Mouse (Mus musculus): Measurements from ENCODE around the gene Fam166b. TPM values are rescaled to one million over a fixed set of nuclear protein-coding genes. Genes with fewer than 3 reads are reported as not detected.

Fam166b gene
- polyA plus RNA-seq, 1 experiment from 2014 or later = not detected

- peaks cover 74% of the 10 kb centered on the region for H3K27me3 ChIP-seq
Measured at GRCm38 (mm10) chr4:43428180-43428861, 613 bp downstream of the Fam166b start.

GRCm38 (mm10) chr4:43427501-43428179 lies 1.3 kb downstream of the Fam166b start:
- Histone ChIP-seq H3K27ac (no peak overlapping the region), H3K9ac (no peak overlapping the region), H3K27me3 (peaks cover 79% of the 10 kb centered on the region), H3K36me3 (0 out of 2 replicates have a peak, but pooled peaks cover 4% of the 10 kb centered on the region), H3K4me2 (no peak overlapping the region), H3K9me3 (replicated peaks) (no peaks in the 10 kb centered on the region), H3K4me3 (replicated peaks) (no peak overlapping the region), H3K4me1 (replicated peaks) (peaks cover 16% of the 10 kb centered on the region)
- DNase-seq = no peak
- WGBS (ENCODE audit: insufficient replicate concordance) = 13% methylated on average over 23 of the region's 23 CpGs
- ATAC-seq (ENCODE audit: low read depth) = no peak

More at GRCm38 (mm10) chr4:43428180-43428861, 613 bp downstream of the Fam166b start:
- ATAC-seq (ENCODE audit: low read depth) (0 out of 2 replicates have a peak, but pooled peaks have one; percentile 17), DNase-seq (no peak)
- no peaks in the 10 kb centered on the region for H3K9me3 ChIP-seq (replicated peaks)
- H3K4me1 ChIP-seq (replicated peaks) = peaks cover 16% of the 10 kb centered on the region
- H3K36me3 ChIP-seq = no peaks in the 10 kb centered on the region
- H3K27ac ChIP-seq = no peak overlapping the region
- no peak overlapping the region for H3K4me3 ChIP-seq (replicated peaks)
- WGBS (ENCODE audit: insufficient replicate concordance) = 24% methylated on average over 16 of the region's 16 CpGs
- H3K4me2 ChIP-seq = no peak overlapping the region
- H3K9ac ChIP-seq = no peak overlapping the region

GRCm38 (mm10) chr4:43426487-43426886 lies 2.4 kb downstream of the Fam166b start:
- 44% methylated on average over 10 of the region's 10 CpGs for WGBS (ENCODE audit: insufficient replicate concordance)

GRCm38 (mm10) chr4:43425648-43426380 lies 3.1 kb downstream of the Fam166b start:
- Histone ChIP-seq H3K4me2 (peak overlapping the region; percentile 50), H3K9me3 (replicated peaks) (no peaks in the 10 kb centered on the region), H3K27me3 (peaks cover 86% of the 10 kb centered on the region), H3K4me1 (replicated peaks) (peaks cover 18% of the 10 kb centered on the region), H3K27ac (no peak overlapping the region), H3K36me3 (0 out of 2 replicates have a peak, but pooled peaks cover 7% of the 10 kb centered on the region), H3K4me3 (replicated peaks) (peak overlapping the region; percentile 30), H3K9ac (no peak overlapping the region)
- 16% methylated on average over 30 of the region's 31 CpGs for WGBS (ENCODE audit: insufficient replicate concordance)
- ATAC-seq (ENCODE audit: low read depth) = no peak
- DNase-seq = no peak

More at GRCm38 (mm10) chr4:43426487-43426886, 2.4 kb downstream of the Fam166b start:
- Histone ChIP-seq H3K4me1 (replicated peaks) (peaks cover 16% of the 10 kb centered on the region), H3K9me3 (replicated peaks) (no peaks in the 10 kb centered on the region), H3K9ac (no peak overlapping the region), H3K27ac (no peak overlapping the region), H3K4me3 (replicated peaks) (no peak overlapping the region), H3K4me2 (no peak overlapping the region), H3K36me3 (0 out of 2 replicates have a peak, but pooled peaks cover 7% of the 10 kb centered on the region), H3K27me3 (peaks cover 88% of the 10 kb centered on the region)
- no peak for DNase-seq
- ATAC-seq (ENCODE audit: low read depth) = no peak

- H3K4me1 ChIP-seq (replicated peaks) = peaks cover 18% of the 10 kb centered on the region
- peaks cover 79% of the 10 kb centered on the region for H3K27me3 ChIP-seq
- no peaks in the 10 kb centered on the region for H3K9me3 ChIP-seq (replicated peaks)
- 0 out of 2 replicates have a peak, but pooled peaks cover 7% of the 10 kb centered on the region for H3K36me3 ChIP-seq
- no peak overlapping the region for H3K27ac ChIP-seq
- DNase-seq (no peak), ATAC-seq (ENCODE audit: low read depth) (no peak)
- no peak overlapping the region for H3K9ac ChIP-seq
- WGBS (ENCODE audit: insufficient replicate concordance) = 18% methylated on average over 14 of the region's 14 CpGs
- H3K4me2 ChIP-seq = peak overlapping the region; percentile 50
- H3K4me3 ChIP-seq (replicated peaks) = peak overlapping the region; percentile 30
Measured at GRCm38 (mm10) chr4:43425197-43425596, 3.7 kb downstream of the Fam166b start.

- 0 out of 2 replicates have a peak, but pooled peaks cover 7% of the 10 kb centered on the region for H3K36me3 ChIP-seq
- no peak overlapping the region for H3K27ac ChIP-seq
- peaks cover 23% of the 10 kb centered on the region for H3K4me1 ChIP-seq (replicated peaks)
- H3K4me3 ChIP-seq (replicated peaks) = no peak overlapping the region
- ATAC-seq (ENCODE audit: low read depth) (no peak), DNase-seq (no peak)
- peaks cover 70% of the 10 kb centered on the region for H3K27me3 ChIP-seq
- no peaks in the 10 kb centered on the region for H3K9me3 ChIP-seq (replicated peaks)
- no peak overlapping the region for H3K4me2 ChIP-seq
- 69% methylated on average over 9 of the region's 9 CpGs for WGBS (ENCODE audit: insufficient replicate concordance)
- H3K9ac ChIP-seq = no peak overlapping the region
Measured at GRCm38 (mm10) chr4:43424072-43424471, 4.9 kb downstream of the Fam166b start.

GRCm38 (mm10) chr4:43423267-43423934 lies 5.5 kb downstream of the Fam166b start:
- Histone ChIP-seq H3K4me2 (no peak overlapping the region), H3K9me3 (replicated peaks) (no peaks in the 10 kb centered on the region), H3K27me3 (peaks cover 63% of the 10 kb centered on the region), H3K27ac (no peak overlapping the region), H3K9ac (no peak overlapping the region), H3K36me3 (0 out of 2 replicates have a peak, but pooled peaks cover 7% of the 10 kb centered on the region), H3K4me1 (replicated peaks) (peaks cover 22% of the 10 kb centered on the region), H3K4me3 (replicated peaks) (no peak overlapping the region)
- 69% methylated on average over 20 of the region's 20 CpGs for WGBS (ENCODE audit: insufficient replicate concordance)
- no peak for ATAC-seq (ENCODE audit: low read depth)
- no peak for DNase-seq

- DNase-seq (peak; percentile 38), ATAC-seq (ENCODE audit: low read depth) (peak; percentile 60)
- WGBS (ENCODE audit: insufficient replicate concordance) = 55% methylated on average over 28 of the region's 28 CpGs
- Histone ChIP-seq H3K4me1 (replicated peaks) (peaks cover 31% of the 10 kb centered on the region), H3K27ac (no peak overlapping the region), H3K4me2 (no peak overlapping the region), H3K36me3 (0 out of 2 replicates have a peak, but pooled peaks cover 7% of the 10 kb centered on the region), H3K27me3 (peaks cover 47% of the 10 kb centered on the region), H3K9me3 (replicated peaks) (no peaks in the 10 kb centered on the region), H3K9ac (no peak overlapping the region), H3K4me3 (replicated peaks) (no peak overlapping the region)
Measured at GRCm38 (mm10) chr4:43421632-43422240, 7.2 kb downstream of the Fam166b start.

GRCm38 (mm10) chr4:43420305-43420704 lies 8.6 kb downstream of the Fam166b start:
- 3% methylated on average over 6 of the region's 6 CpGs for WGBS (ENCODE audit: insufficient replicate concordance)
- 0 out of 2 replicates have a peak, but pooled peaks cover 14% of the 10 kb centered on the region for H3K36me3 ChIP-seq
- no peak for ATAC-seq (ENCODE audit: low read depth)
- H3K4me3 ChIP-seq (replicated peaks) = no peak overlapping the region
- DNase-seq = peak; percentile 56
- H3K4me1 ChIP-seq (replicated peaks) = peaks cover 27% of the 10 kb centered on the region
- no peak overlapping the region for H3K27ac ChIP-seq
- H3K9me3 ChIP-seq (replicated peaks) = no peaks in the 10 kb centered on the region
- H3K4me2 ChIP-seq = no peak overlapping the region
- peaks cover 32% of the 10 kb centered on the region for H3K27me3 ChIP-seq
- no peak overlapping the region for H3K9ac ChIP-seq

- no peak overlapping the region for H3K4me2 ChIP-seq
- no peak overlapping the region for H3K9ac ChIP-seq
- ATAC-seq (ENCODE audit: low read depth) (no peak), DNase-seq (no peak)
- no peaks in the 10 kb centered on the region for H3K9me3 ChIP-seq (replicated peaks)
- H3K36me3 ChIP-seq = 0 out of 2 replicates have a peak, but pooled peaks cover 14% of the 10 kb centered on the region
- WGBS (ENCODE audit: insufficient replicate concordance) = 42% methylated on average over 9 of the region's 9 CpGs
- peaks cover 28% of the 10 kb centered on the region for H3K27me3 ChIP-seq
- H3K4me1 ChIP-seq (replicated peaks) = peaks cover 24% of the 10 kb centered on the region
- no peak overlapping the region for H3K4me3 ChIP-seq (replicated peaks)
- H3K27ac ChIP-seq = no peak overlapping the region
Measured at GRCm38 (mm10) chr4:43419801-43420281, 9.1 kb downstream of the Fam166b start.

All from liver, embryonic 13.5 days (tissue).